Mouse (Mus musculus): ENCODE measurements around the gene Surf2.

DNA sequence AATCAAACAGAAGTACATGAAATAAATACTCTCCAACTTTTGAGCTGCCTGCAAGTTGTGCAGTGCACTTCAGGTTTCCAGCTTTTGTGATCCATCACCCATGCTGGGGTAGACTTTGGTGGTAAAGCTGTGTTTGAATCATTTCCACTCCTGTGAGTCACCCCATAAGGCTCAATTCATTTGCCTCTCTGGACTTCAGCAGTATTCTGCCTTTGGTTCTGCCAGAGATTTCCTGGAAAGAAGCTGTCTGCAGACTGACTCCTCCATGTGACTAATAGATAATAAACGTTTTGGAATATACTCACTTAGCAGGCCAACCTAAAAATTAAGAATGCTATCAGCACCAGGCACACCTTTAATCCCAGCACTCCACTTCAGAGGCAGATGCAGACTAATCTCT is 15.4 kb upstream of the Surf2 start:
- TF ChIP-seq CTCF (IDR thresholded peaks at IDR 0.05; ENCODE audit: low read depth, low read length): no peak
- no peak for TF ChIP-seq POLR2A (IDR thresholded peaks at IDR 0.05; ENCODE audit: extremely low read depth, insufficient read depth, low read length)
